Mouse (Mus musculus) neural tube, embryonic 15.5 days (tissue): ENCODE data around the gene Rftn1. TPM values are rescaled to one million over a fixed set of nuclear protein-coding genes. Genes with fewer than 3 reads are reported as not detected.
"Not testable (repeated sequence)": the region's sequence is repeated elsewhere in the genome, so short reads cannot be mapped to it uniquely, and the experiment has no call there.

Experiments
- ATAC-seq: fragments of 200-750 bp; cut with Nextera tagmentation; 2 replicates; pipeline ENCODE4 v1.8.0; 2017; ENCODE audit warnings: mild to moderate bottlenecking, moderate TSS enrichment, moderate library complexity; ENCODE audit not compliant: low FRiP score
- H3K27ac ChIP-seq: fragments of 300-500 bp; sonication (generic); replicated peaks from 2 replicates; pipeline ENCODE4 v1.5.1; 2015; ENCODE audit warnings: mild to moderate bottlenecking, inconsistent platforms
- H3K27me3 ChIP-seq: fragments of 300-500 bp; sonication (generic); replicated peaks from 2 replicates; pipeline ENCODE4 v1.6.1; 2015; ENCODE audit warnings: inconsistent platforms
- H3K36me3 ChIP-seq: fragments of 300-500 bp; sonication (generic); 2 replicates; pipeline ENCODE4 v1.6.1; 2015; ENCODE audit warnings: inconsistent platforms
- H3K4me1 ChIP-seq: fragments of 300-500 bp; sonication (generic); 2 replicates; pipeline ENCODE4 v1.6.1; 2015; ENCODE audit warnings: inconsistent platforms
- H3K4me2 ChIP-seq: fragments of 300-500 bp; sonication (generic); 2 replicates; pipeline ENCODE4 v1.6.1; 2015; ENCODE audit warnings: inconsistent platforms, mild to moderate bottlenecking, moderate library complexity
- H3K4me3 ChIP-seq: fragments of 300-500 bp; sonication (generic); replicated peaks from 2 replicates; pipeline ENCODE4 v1.5.1; 2015; ENCODE audit warnings: mild to moderate bottlenecking, inconsistent platforms
- H3K9ac ChIP-seq: fragments of 300-500 bp; sonication (generic); replicated peaks from 2 replicates; pipeline ENCODE4 v1.6.1; 2015; ENCODE audit warnings: mild to moderate bottlenecking, inconsistent platforms
- H3K9me3 ChIP-seq: fragments of 300-500 bp; sonication (generic); replicated peaks from 2 replicates; pipeline ENCODE4 v1.6.1; 2016; ENCODE audit warnings: inconsistent platforms
- WGBS: fragments of 180-500 bp; shearing (Covaris S2); methylation state at CpG from one replicate; pipeline ENCODE4 v1.1.7; 2015; ENCODE audit warnings: mixed read lengths; 5-methylcytosine and 5-hydroxymethylcytosine counted together
- polyA plus RNA-seq: library from polyadenylated mRNA; unstranded; fragments of >200 nt; fragmentation: Nextera tagmentation; extraction: Ambion mirVana; gene quantifications from 2 replicates; pipeline ENCODE4 v1.2.1, GENCODE M21; 2015

The Rftn1 gene
- polyA plus RNA-seq, 1 experiment from 2014 or later = 17.9 TPM

DNA sequence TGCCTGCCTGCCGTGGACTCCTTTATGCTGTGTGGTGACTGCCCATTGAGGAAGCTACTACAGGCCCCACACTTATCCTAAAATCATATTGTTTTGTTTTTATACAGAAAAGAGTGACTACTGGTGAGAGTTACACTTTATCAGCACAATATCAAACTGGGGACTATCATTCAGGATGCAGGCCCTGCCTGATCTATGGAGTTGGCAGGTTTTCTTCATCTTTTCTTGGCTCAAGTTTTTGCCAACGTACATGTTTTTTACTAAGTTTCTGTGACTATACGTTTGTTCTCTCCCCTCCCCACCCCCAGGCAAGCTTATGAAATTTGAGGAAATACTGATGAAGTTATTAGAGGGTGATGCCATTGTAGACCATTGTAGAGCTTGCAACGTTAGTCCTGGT is 27.5 kb upstream of the Rftn1 start:
- Histone ChIP-seq H3K36me3 (no peaks in the 10 kb centered on the region), H3K9me3 (no peaks in the 10 kb centered on the region), H3K4me1 (no peaks in the 10 kb centered on the region), H3K4me2 (no peak overlapping the region), H3K27ac (no peak overlapping the region), H3K27me3 (no peaks in the 10 kb centered on the region), H3K9ac (no peak overlapping the region), H3K4me3 (no peak overlapping the region)
- no peak for ATAC-seq
- 82% methylated on average over 4 of the region's 4 CpGs for WGBS

GRCm38 (mm10) chr17:50215104-50215503 is 24.6 kb upstream of the Rftn1 start:
- WGBS = 87% methylated on average over 6 of the region's 6 CpGs
- Histone ChIP-seq H3K4me2 (no peak overlapping the region), H3K36me3 (no peaks in the 10 kb centered on the region), H3K27ac (no peak overlapping the region), H3K4me1 (no peaks in the 10 kb centered on the region), H3K27me3 (no peaks in the 10 kb centered on the region), H3K9me3 (no peaks in the 10 kb centered on the region), H3K4me3 (no peak overlapping the region), H3K9ac (no peak overlapping the region)
- ATAC-seq = no peak

GRCm38 (mm10) chr17:50213117-50213516 is 22.6 kb upstream of the Rftn1 start:
- no peaks in the 10 kb centered on the region for H3K27me3 ChIP-seq
- H3K4me3 ChIP-seq = no peak overlapping the region
- ATAC-seq = no peak
- no peaks in the 10 kb centered on the region for H3K36me3 ChIP-seq
- H3K9me3 ChIP-seq = no peaks in the 10 kb centered on the region
- no peak overlapping the region for H3K9ac ChIP-seq
- no peak overlapping the region for H3K27ac ChIP-seq
- H3K4me1 ChIP-seq = no peaks in the 10 kb centered on the region
- no peak overlapping the region for H3K4me2 ChIP-seq
- 90% methylated on average over 4 of the region's 4 CpGs for WGBS

GRCm38 (mm10) chr17:50211816-50212215 is 21.3 kb upstream of the Rftn1 start:
- Histone ChIP-seq H3K4me1 (no peaks in the 10 kb centered on the region), H3K4me3 (no peak overlapping the region), H3K4me2 (no peak overlapping the region), H3K27ac (no peak overlapping the region), H3K9me3 (no peaks in the 10 kb centered on the region), H3K36me3 (no peaks in the 10 kb centered on the region), H3K27me3 (no peaks in the 10 kb centered on the region), H3K9ac (no peak overlapping the region)
- no peak for ATAC-seq
- WGBS = 95% methylated on average over 7 of the region's 7 CpGs

DNA sequence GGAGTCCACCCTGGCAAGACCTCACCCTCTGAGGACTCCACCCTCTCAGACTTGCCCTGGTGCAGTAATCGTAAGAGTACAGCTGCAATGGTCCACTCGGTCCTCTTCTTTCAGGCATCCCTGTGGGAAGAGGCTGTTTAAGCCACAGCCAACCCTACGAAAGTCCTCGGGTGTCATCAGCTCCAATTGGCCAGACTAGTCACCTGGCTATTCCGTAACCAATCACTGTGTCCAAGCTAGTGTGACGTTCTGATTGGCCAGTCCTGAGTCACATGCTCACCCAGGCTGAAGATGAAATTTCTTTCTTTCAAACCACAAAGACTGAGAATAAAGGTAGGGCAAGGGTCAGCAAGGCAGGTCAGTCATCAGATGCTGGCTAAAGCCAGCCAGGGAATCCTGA is 19.4 kb upstream of the Rftn1 start:
- Histone ChIP-seq H3K36me3 (no peaks in the 10 kb centered on the region), H3K4me1 (no peaks in the 10 kb centered on the region), H3K27me3 (no peaks in the 10 kb centered on the region), H3K9ac (no peak overlapping the region), H3K9me3 (no peaks in the 10 kb centered on the region), H3K4me3 (no peak overlapping the region), H3K27ac (no peak overlapping the region), H3K4me2 (no peak overlapping the region)
- no peak for ATAC-seq
- 95% methylated on average over 6 of the region's 6 CpGs for WGBS

DNA sequence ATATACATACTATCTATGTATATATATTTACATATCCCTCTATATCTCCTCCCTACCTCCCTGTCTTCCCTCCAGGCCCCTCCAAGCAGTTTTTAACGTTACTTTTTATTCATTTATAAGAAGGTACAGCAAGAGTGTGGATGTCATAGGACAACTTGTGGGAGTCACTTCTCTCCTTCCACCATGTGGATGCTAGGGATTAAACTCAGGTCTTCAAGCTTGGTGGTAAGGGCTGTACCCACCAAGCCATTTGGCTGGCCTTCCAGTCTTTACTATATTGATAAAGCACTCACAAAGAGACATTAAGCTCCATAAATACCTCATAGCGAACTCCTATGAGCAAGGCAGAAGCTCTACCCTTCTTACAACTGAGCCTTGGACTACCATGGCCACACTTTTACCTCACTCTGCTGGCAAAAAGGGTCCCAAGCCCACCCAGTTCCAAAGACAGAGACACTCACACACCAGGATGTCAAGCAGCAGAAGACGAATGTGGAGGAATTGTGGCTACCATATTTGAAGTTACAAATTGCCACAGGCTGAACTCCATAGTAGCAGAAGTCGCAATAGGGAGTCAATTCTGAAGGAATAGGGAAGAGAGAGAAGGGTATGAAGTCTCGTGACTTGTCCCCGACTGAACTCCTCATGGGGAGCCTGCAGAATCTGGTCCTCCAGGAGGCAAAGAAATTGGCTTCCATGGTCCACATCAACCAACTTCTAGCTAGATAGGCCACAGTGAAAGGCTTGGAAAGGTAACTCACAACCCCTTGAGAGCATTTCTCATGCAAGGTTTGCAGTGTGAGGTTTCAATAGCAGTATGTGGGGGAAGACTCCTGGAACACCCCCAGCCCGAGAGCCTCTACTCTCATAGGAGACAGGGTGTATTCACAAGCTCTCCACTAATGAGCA is 17.9 kb upstream of the Rftn1 start:
- ATAC-seq = no peak
- H3K9ac ChIP-seq = no peak overlapping the region
- no peak overlapping the region for H3K27ac ChIP-seq
- no peaks in the 10 kb centered on the region for H3K36me3 ChIP-seq
- H3K4me2 ChIP-seq = no peak overlapping the region
- WGBS = 90% methylated on average over 7 of the region's 7 CpGs
- no peaks in the 10 kb centered on the region for H3K4me1 ChIP-seq
- H3K4me3 ChIP-seq = no peak overlapping the region
- H3K27me3 ChIP-seq = no peaks in the 10 kb centered on the region
- no peaks in the 10 kb centered on the region for H3K9me3 ChIP-seq

GRCm38 (mm10) chr17:50206262-50206661 is 15.8 kb upstream of the Rftn1 start:
- not testable (repeated sequence) for H3K9ac ChIP-seq, H3K9me3 ChIP-seq, H3K27me3 ChIP-seq, H3K4me2 ChIP-seq, H3K4me3 ChIP-seq, H3K36me3 ChIP-seq, H3K4me1 ChIP-seq, ATAC-seq, H3K27ac ChIP-seq
- WGBS = 100% methylated on average over 1 of the region's 1 CpGs

GRCm38 (mm10) chr17:50205840-50206239 is 15.4 kb upstream of the Rftn1 start:
- H3K27ac ChIP-seq, H3K4me2 ChIP-seq, ATAC-seq, H3K4me1 ChIP-seq, H3K9me3 ChIP-seq, H3K36me3 ChIP-seq, H3K4me3 ChIP-seq, H3K9ac ChIP-seq, H3K27me3 ChIP-seq: not testable (repeated sequence)
- WGBS = 86% methylated on average over 2 of the region's 2 CpGs

DNA sequence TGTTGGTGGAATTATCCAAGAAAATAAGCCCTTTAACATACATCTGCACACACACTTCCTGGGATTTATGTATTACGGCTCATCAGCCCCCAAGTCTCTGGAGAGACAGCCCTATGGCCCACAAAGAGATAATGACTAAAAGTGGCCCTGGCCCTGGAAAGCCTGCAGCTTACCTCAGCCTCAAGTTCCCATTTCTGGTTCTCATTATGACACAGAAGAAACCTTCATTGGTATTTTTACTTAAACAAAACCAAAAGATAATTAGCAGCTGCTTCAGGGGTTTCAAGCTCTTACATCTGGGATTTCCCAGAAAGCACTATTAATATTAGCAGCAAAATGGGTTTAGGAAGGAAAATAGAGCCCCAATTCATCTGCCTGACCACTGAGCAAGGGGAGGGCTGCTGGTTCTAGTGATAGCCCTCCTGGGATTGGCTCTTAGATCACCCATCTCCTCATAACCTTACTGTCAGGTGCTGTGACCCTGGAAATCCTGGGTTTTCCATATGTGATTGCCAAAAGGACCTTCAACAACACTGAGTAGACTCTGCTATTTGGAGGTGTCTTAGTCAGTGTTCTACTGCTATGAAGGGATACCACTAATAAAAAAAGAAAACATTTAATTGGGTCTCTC is 14.8 kb upstream of the Rftn1 start:
- no peaks in the 10 kb centered on the region for H3K27me3 ChIP-seq
- no peak overlapping the region for H3K4me2 ChIP-seq
- no peaks in the 10 kb centered on the region for H3K4me1 ChIP-seq
- no peak overlapping the region for H3K4me3 ChIP-seq
- no peak overlapping the region for H3K9ac ChIP-seq
- WGBS = 89% methylated on average over 1 of the region's 1 CpGs
- no peaks in the 10 kb centered on the region for H3K36me3 ChIP-seq
- ATAC-seq = no peak
- H3K9me3 ChIP-seq = no peaks in the 10 kb centered on the region
- H3K27ac ChIP-seq = no peak overlapping the region

GRCm38 (mm10) chr17:50201828-50202445 is 11.5 kb upstream of the Rftn1 start:
- Histone ChIP-seq H3K9me3 (no peaks in the 10 kb centered on the region), H3K4me1 (no peaks in the 10 kb centered on the region), H3K27me3 (no peaks in the 10 kb centered on the region), H3K27ac (no peak overlapping the region), H3K4me2 (no peak overlapping the region), H3K36me3 (no peaks in the 10 kb centered on the region), H3K9ac (no peak overlapping the region), H3K4me3 (no peak overlapping the region)
- no peak for ATAC-seq
- 79% methylated on average over 12 of the region's 12 CpGs for WGBS

GRCm38 (mm10) chr17:50199075-50199850 is 8.8 kb upstream of the Rftn1 start:
- no peak overlapping the region for H3K4me3 ChIP-seq
- H3K4me1 ChIP-seq = 0 out of 2 replicates have a peak, but pooled peaks cover 2% of the 10 kb centered on the region
- ATAC-seq = no peak
- no peaks in the 10 kb centered on the region for H3K9me3 ChIP-seq
- WGBS = 71% methylated on average over 8 of the region's 8 CpGs
- H3K9ac ChIP-seq = no peak overlapping the region
- no peak overlapping the region for H3K4me2 ChIP-seq
- H3K36me3 ChIP-seq = no peaks in the 10 kb centered on the region
- no peak overlapping the region for H3K27ac ChIP-seq
- no peaks in the 10 kb centered on the region for H3K27me3 ChIP-seq
